Comparison of ENCODE assay signal across 10 mouse cellular contexts in genomic region chr15:83375136-83375535, GRCm38 (mm10). TPM values are rescaled to one million over a fixed set of nuclear protein-coding genes. Genes with fewer than 3 reads are reported as not detected.
DNase-seq lines count a peak whose midpoint lies in the region; ATAC-seq and TF ChIP-seq lines count a peak whose summit lies in the region.
"Had no signal": no experiment of that assay in that cellular context is flagged by ENCODE, and none has a peak within 500 bp of the region (broad histone marks: within the 10 kb centered on the region; RNA-seq: fewer than 3 reads in every experiment).

No protein-coding gene starts in this region.

- no peak overlapping the region for H3K9ac ChIP-seq in midbrain, embryonic 14.5 days (replicated peaks; ENCODE audit: low read length)
- H3K9ac ChIP-seq in midbrain, embryonic 15.5 days: no peak overlapping the region
- H3K9ac ChIP-seq in forebrain, postnatal 0 days: no peak overlapping the region
- H3K9ac ChIP-seq: embryonic facial prominence, embryonic 12.5 days; neural tube, embryonic 13.5 days had no signal

- H3K9me3 ChIP-seq in midbrain, embryonic 14.5 days (ENCODE audit: control insufficient read depth, low read length): no peaks in the 10 kb centered on the region
- no peaks in the 10 kb centered on the region for H3K9me3 ChIP-seq in midbrain, embryonic 15.5 days
- H3K9me3 ChIP-seq in forebrain, postnatal 0 days (ENCODE audit: low read length): no peaks in the 10 kb centered on the region
- H3K9me3 ChIP-seq: embryonic facial prominence, embryonic 12.5 days; neural tube, embryonic 13.5 days had no signal

- 65% methylated on average over 4 of the region's 4 CpGs for WGBS in midbrain, embryonic 14.5 days
- 70% methylated on average over 4 of the region's 4 CpGs for WGBS in midbrain, embryonic 15.5 days
- WGBS in forebrain, postnatal 0 days: 69% methylated on average over 4 of the region's 4 CpGs

- no peaks in the 10 kb centered on the region for H3K4me1 ChIP-seq in midbrain, embryonic 14.5 days (ENCODE audit: control insufficient read depth, insufficient read depth, low read length)
- H3K4me1 ChIP-seq in midbrain, embryonic 15.5 days: no peaks in the 10 kb centered on the region
- no peaks in the 10 kb centered on the region for H3K4me1 ChIP-seq in forebrain, postnatal 0 days (ENCODE audit: insufficient read depth)
- H3K4me1 ChIP-seq: embryonic facial prominence, embryonic 12.5 days; neural tube, embryonic 13.5 days had no signal

- H3K27ac ChIP-seq in midbrain, embryonic 14.5 days (replicated peaks; ENCODE audit: low read depth, low read length): no peak overlapping the region
- H3K27ac ChIP-seq in midbrain, embryonic 15.5 days: no peak overlapping the region
- H3K27ac ChIP-seq in forebrain, postnatal 0 days (ENCODE audit: low read depth, low read length): no peak overlapping the region
- H3K27ac ChIP-seq: embryonic facial prominence, embryonic 12.5 days; neural tube, embryonic 13.5 days had no signal

- H3K4me3 ChIP-seq in midbrain, embryonic 14.5 days (replicated peaks; ENCODE audit: low read depth, low read length): no peak overlapping the region
- H3K4me3 ChIP-seq in midbrain, embryonic 15.5 days: no peak overlapping the region
- no peak overlapping the region for H3K4me3 ChIP-seq in forebrain, postnatal 0 days (ENCODE audit: low read depth, low read length)
- H3K4me3 ChIP-seq: embryonic facial prominence, embryonic 12.5 days; neural tube, embryonic 13.5 days had no signal

- peak; percentile 57 for TF ChIP-seq CTCF in forebrain, postnatal 0 days (IDR thresholded peaks at IDR 0.05; ENCODE audit: low read depth)

- no peak overlapping the region for H3K4me2 ChIP-seq in midbrain, embryonic 14.5 days (ENCODE audit: low read length)
- H3K4me2 ChIP-seq in midbrain, embryonic 15.5 days: no peak overlapping the region
- no peak overlapping the region for H3K4me2 ChIP-seq in forebrain, postnatal 0 days (ENCODE audit: low read depth)
- H3K4me2 ChIP-seq: embryonic facial prominence, embryonic 12.5 days; neural tube, embryonic 13.5 days had no signal

- ATAC-seq in midbrain, embryonic 14.5 days (ENCODE audit: low FRiP score, low TSS enrichment): no peak
- ATAC-seq in midbrain, embryonic 15.5 days (replicated peaks): no peak
- no peak for ATAC-seq in forebrain, postnatal 0 days
- ATAC-seq in hematopoietic stem cell, adult 5-6 weeks (replicated peaks in 1 of 2; ENCODE audit: insufficient read depth in 1 of 2, low FRiP score in 2 of 2, low TSS enrichment in 1 of 2, low read depth in 1 of 2, poor library complexity in 2 of 2, severe bottlenecking in 2 of 2): peak; percentile 57 to 67

- H3K27me3 ChIP-seq in midbrain, embryonic 14.5 days (ENCODE audit: control insufficient read depth, insufficient read depth, low read length): no peaks in the 10 kb centered on the region
- no peaks in the 10 kb centered on the region for H3K27me3 ChIP-seq in midbrain, embryonic 15.5 days (replicated peaks)
- H3K27me3 ChIP-seq in forebrain, postnatal 0 days (ENCODE audit: insufficient read depth, low read length): no peaks in the 10 kb centered on the region
- H3K27me3 ChIP-seq: embryonic facial prominence, embryonic 12.5 days; neural tube, embryonic 13.5 days had no signal

- DNase-seq in midbrain, embryonic 14.5 days: peak; percentile 68
- DNase-seq in c-Kit-positive CD71-negative TER-119-negative erythroid progenitor cells, embryonic 14.5 days (ENCODE audit: low read depth): peak; percentile 40
- DNase-seq in forebrain, postnatal 0 days: peak; percentile 39
- DNase-seq in left cerebral cortex, adult 11 months (ENCODE audit: low spot score): peak; percentile 28
- peak; percentile 87 for DNase-seq in lung, postnatal 36 days
- peak; percentile 86 to 91 for DNase-seq in spleen, postnatal 4 days (ENCODE audit: low spot score in 2 of 2)

- H3K36me3 ChIP-seq in midbrain, embryonic 14.5 days (ENCODE audit: control insufficient read depth, insufficient read depth, low read length): no peaks in the 10 kb centered on the region
- H3K36me3 ChIP-seq in midbrain, embryonic 15.5 days (replicated peaks): no peaks in the 10 kb centered on the region
- no peaks in the 10 kb centered on the region for H3K36me3 ChIP-seq in forebrain, postnatal 0 days (ENCODE audit: insufficient read depth)

RNA-seq across cellular contexts. Expression of gene Arfgap3, which starts 25.1 kb away (rescaled TPM):
- 42.2 and 45.0 TPM in 2 replicates for polyA plus RNA-seq in midbrain, embryonic 14.5 days (2014; fragmentation: Nextera tagmentation; extraction: Ambion mirVana)
- polyA plus RNA-seq in midbrain, embryonic 15.5 days (2015; fragmentation: Nextera tagmentation; extraction: Ambion mirVana): 44.4 and 45.1 TPM in 2 replicates
- 41.0 and 41.2 TPM in 2 replicates for total RNA-seq in forebrain, postnatal 0 days (2014; rRNA removed)
- 32.0 and 33.7 TPM in 2 replicates for polyA plus RNA-seq in forebrain, postnatal 0 days (2015; fragmentation: Nextera tagmentation; extraction: Ambion mirVana)
- 13.0 and 18.4 TPM in 2 replicates for total RNA-seq in hematopoietic stem cell, adult 5-6 weeks (2017)

Comparison
In these comparisons a context has a peak if more than half of its experiments do, and no peak if none do; other contexts are left out.
1. ATAC-seq: peak in hematopoietic stem cell, adult 5-6 weeks (2 of 2); none in midbrain, embryonic 14.5 days (single experiment), midbrain, embryonic 15.5 days (single experiment) and forebrain, postnatal 0 days (single experiment).
2. DNase-seq: peak in every context shown above with its lines; median percentile 88 in spleen, postnatal 4 days; 87 in lung, postnatal 36 days; 68 in midbrain, embryonic 14.5 days; 40 in c-Kit-positive CD71-negative TER-119-negative erythroid progenitor cells, embryonic 14.5 days; 39 in forebrain, postnatal 0 days; 28 in left cerebral cortex, adult 11 months.